Mouse (Mus musculus): Measurements from ENCODE around the gene Helb. TPM values are rescaled to one million over a fixed set of nuclear protein-coding genes. Genes with fewer than 3 reads are reported as not detected.

Helb gene
- polyA plus RNA-seq, 1 experiment = not detected

GRCm38 (mm10) chr10:120100806-120101205, 12.0 kb downstream of the Helb start:
- 83% methylated on average over 1 of the region's 1 CpGs for WGBS
- no peak overlapping the region for H3K4me3 ChIP-seq (ENCODE audit: insufficient read depth, low read depth, low read length)
- TF ChIP-seq CTCF (IDR thresholded peaks at IDR 0.05; ENCODE audit: insufficient read depth, low read depth, low read length) = no peak
- no peak for TF ChIP-seq POLR2A (IDR thresholded peaks at IDR 0.05; ENCODE audit: insufficient read depth, low read depth, low read length)
- H3K27ac ChIP-seq (ENCODE audit: insufficient read depth, low read depth, low read length) = no peak overlapping the region
- peaks cover 14% of the 10 kb centered on the region for H3K4me1 ChIP-seq (ENCODE audit: control insufficient read depth, insufficient read depth, low read length)

- WGBS = 89% methylated on average over 5 of the region's 5 CpGs
- H3K4me3 ChIP-seq (ENCODE audit: insufficient read depth, low read depth, low read length) = no peak overlapping the region
- TF ChIP-seq POLR2A (IDR thresholded peaks at IDR 0.05; ENCODE audit: insufficient read depth, low read depth, low read length) (no peak), CTCF (IDR thresholded peaks at IDR 0.05; ENCODE audit: insufficient read depth, low read depth, low read length) (no peak)
- no peak overlapping the region for H3K27ac ChIP-seq (ENCODE audit: insufficient read depth, low read depth, low read length)
- H3K4me1 ChIP-seq (ENCODE audit: control insufficient read depth, insufficient read depth, low read length) = peaks cover 2% of the 10 kb centered on the region
Observed at GRCm38 (mm10) chr10:120097564-120097963, 15.2 kb downstream of the Helb start.

GRCm38 (mm10) chr10:120095716-120096115, 17.1 kb downstream of the Helb start:
- H3K4me3 ChIP-seq (ENCODE audit: insufficient read depth, low read depth, low read length) = no peak overlapping the region
- H3K27ac ChIP-seq (ENCODE audit: insufficient read depth, low read depth, low read length) = no peak overlapping the region
- 92% methylated on average over 5 of the region's 5 CpGs for WGBS
- H3K4me1 ChIP-seq (ENCODE audit: control insufficient read depth, insufficient read depth, low read length) = no peaks in the 10 kb centered on the region
- no peak for TF ChIP-seq CTCF (IDR thresholded peaks at IDR 0.05; ENCODE audit: insufficient read depth, low read depth, low read length)

- no peak for TF ChIP-seq CTCF (IDR thresholded peaks at IDR 0.05; ENCODE audit: insufficient read depth, low read depth, low read length)
- TF ChIP-seq POLR2A (IDR thresholded peaks at IDR 0.05; ENCODE audit: insufficient read depth, low read depth, low read length) = no peak
- Histone ChIP-seq H3K4me1 (ENCODE audit: control insufficient read depth, insufficient read depth, low read length) (no peaks in the 10 kb centered on the region), H3K4me3 (ENCODE audit: insufficient read depth, low read depth, low read length) (no peak overlapping the region), H3K27ac (ENCODE audit: insufficient read depth, low read depth, low read length) (no peak overlapping the region)
- 90% methylated on average over 9 of the region's 9 CpGs for WGBS
Observed at GRCm38 (mm10) chr10:120095136-120095535, 17.7 kb downstream of the Helb start.

- no peak overlapping the region for H3K27ac ChIP-seq (ENCODE audit: insufficient read depth, low read depth, low read length)
- no peak for TF ChIP-seq CTCF (IDR thresholded peaks at IDR 0.05; ENCODE audit: insufficient read depth, low read depth, low read length)
- no peak for TF ChIP-seq POLR2A (IDR thresholded peaks at IDR 0.05; ENCODE audit: insufficient read depth, low read depth, low read length)
- WGBS = 90% methylated on average over 12 of the region's 12 CpGs
- no peaks in the 10 kb centered on the region for H3K4me1 ChIP-seq (ENCODE audit: control insufficient read depth, insufficient read depth, low read length)
- no peak overlapping the region for H3K4me3 ChIP-seq (ENCODE audit: insufficient read depth, low read depth, low read length)
Observed at GRCm38 (mm10) chr10:120092548-120092947, 20.2 kb downstream of the Helb start.

- 69% methylated on average over 3 of the region's 3 CpGs for WGBS
- Histone ChIP-seq H3K4me1 (ENCODE audit: control insufficient read depth, insufficient read depth, low read length) (no peaks in the 10 kb centered on the region), H3K27ac (ENCODE audit: insufficient read depth, low read depth, low read length) (no peak overlapping the region), H3K4me3 (ENCODE audit: insufficient read depth, low read depth, low read length) (no peak overlapping the region)
- TF ChIP-seq CTCF (IDR thresholded peaks at IDR 0.05; ENCODE audit: insufficient read depth, low read depth, low read length) (no peak), POLR2A (IDR thresholded peaks at IDR 0.05; ENCODE audit: insufficient read depth, low read depth, low read length) (no peak)
Observed at GRCm38 (mm10) chr10:120077850-120078249, 34.9 kb downstream of the Helb start.

GRCm38 (mm10) chr10:120066319-120066718, 46.5 kb downstream of the Helb start:
- Histone ChIP-seq H3K27ac (ENCODE audit: insufficient read depth, low read depth, low read length) (no peak overlapping the region), H3K4me1 (ENCODE audit: control insufficient read depth, insufficient read depth, low read length) (peaks cover 2% of the 10 kb centered on the region; the same call in 1 of the 2 replicates), H3K4me3 (ENCODE audit: insufficient read depth, low read depth, low read length) (no peak overlapping the region)
- TF ChIP-seq POLR2A (IDR thresholded peaks at IDR 0.05; ENCODE audit: insufficient read depth, low read depth, low read length) (no peak), CTCF (IDR thresholded peaks at IDR 0.05; ENCODE audit: insufficient read depth, low read depth, low read length) (no peak)
- WGBS = 85% methylated on average over 10 of the region's 10 CpGs

- WGBS = 22% methylated on average over 5 of the region's 5 CpGs
- TF ChIP-seq POLR2A (IDR thresholded peaks at IDR 0.05; ENCODE audit: insufficient read depth, low read depth, low read length) (no peak), CTCF (IDR thresholded peaks at IDR 0.05; ENCODE audit: insufficient read depth, low read depth, low read length) (no peak)
- Histone ChIP-seq H3K4me1 (ENCODE audit: control insufficient read depth, insufficient read depth, low read length) (peaks cover 6% of the 10 kb centered on the region; the same call in 1 of the 2 replicates), H3K27ac (ENCODE audit: insufficient read depth, low read depth, low read length) (no peak overlapping the region), H3K4me3 (ENCODE audit: insufficient read depth, low read depth, low read length) (no peak overlapping the region)
Observed at GRCm38 (mm10) chr10:120064424-120064823, 48.4 kb downstream of the Helb start.

GRCm38 (mm10) chr10:120061238-120062130, 51.3 kb downstream of the Helb start:
- Histone ChIP-seq H3K27ac (ENCODE audit: insufficient read depth, low read depth, low read length) (no peak overlapping the region), H3K4me3 (ENCODE audit: insufficient read depth, low read depth, low read length) (no peak overlapping the region), H3K4me1 (ENCODE audit: control insufficient read depth, insufficient read depth, low read length) (peaks cover 6% of the 10 kb centered on the region; the same call in 1 of the 2 replicates)
- 83% methylated on average over 24 of the region's 24 CpGs for WGBS
- TF ChIP-seq POLR2A (IDR thresholded peaks at IDR 0.05; ENCODE audit: insufficient read depth, low read depth, low read length) (no peak), CTCF (IDR thresholded peaks at IDR 0.05; ENCODE audit: insufficient read depth, low read depth, low read length) (no peak)
